Mouse (Mus musculus) inflammation-experienced regulatory T-cells, adult 6 months (primary cell): ENCODE results near the gene Pank2. TPM values are rescaled to one million over a fixed set of nuclear protein-coding genes. Genes with fewer than 3 reads are reported as not detected.
"Not testable (repeated sequence)": the region's sequence is repeated elsewhere in the genome, so short reads cannot be mapped to it uniquely, and the experiment has no call there.

Experiments
- ATAC-seq: one replicate; pipeline ENCODE4 v1.8.0; 2017
- polyA plus RNA-seq, 3 experiments: library from polyadenylated mRNA; unstranded; fragments of 100-300 nt; shearing (Covaris generic); gene quantifications; one replicate each; pipeline ENCODE4 v1.2.1; 2017

Gene Pank2
- polyA plus RNA-seq, 3 experiments from 2014 or later = 9.9 to 12.1 (median 11.9) TPM

DNA sequence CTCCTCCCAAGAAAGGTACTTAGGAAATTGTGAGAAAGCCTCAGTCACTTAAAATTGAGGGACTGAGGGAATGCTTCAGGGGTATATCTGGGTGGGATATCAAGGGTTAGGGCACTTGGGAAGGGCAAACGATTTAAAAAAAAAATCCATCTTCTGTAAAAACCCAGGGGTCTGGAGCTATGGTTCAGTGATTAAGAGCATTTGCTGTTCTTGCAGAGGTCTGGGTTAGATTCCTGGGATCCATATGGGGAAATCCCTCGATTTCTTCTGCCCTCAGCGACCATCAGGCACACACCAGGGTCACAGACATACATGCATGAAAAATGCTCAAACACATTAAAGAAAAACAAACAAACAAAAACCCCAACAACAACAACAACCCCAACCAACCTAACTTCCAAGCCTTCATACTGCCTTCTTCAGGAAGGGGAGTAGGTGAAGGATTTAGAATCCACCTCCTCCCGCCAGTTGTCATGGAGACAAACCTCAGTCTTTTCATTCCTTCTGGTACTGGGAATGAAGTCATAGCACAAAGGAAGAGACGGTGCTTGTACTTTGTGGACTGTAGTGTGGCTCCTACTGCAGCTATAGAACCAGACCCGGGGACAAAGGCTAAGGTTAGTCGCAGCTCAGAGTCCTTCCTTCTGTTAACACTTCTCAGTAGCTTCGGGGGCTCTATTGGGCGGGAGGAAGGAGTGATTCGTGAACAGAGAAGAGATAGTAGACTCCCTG is 648 bp upstream of the Pank2 start:
- peak; percentile 50 for ATAC-seq

DNA sequence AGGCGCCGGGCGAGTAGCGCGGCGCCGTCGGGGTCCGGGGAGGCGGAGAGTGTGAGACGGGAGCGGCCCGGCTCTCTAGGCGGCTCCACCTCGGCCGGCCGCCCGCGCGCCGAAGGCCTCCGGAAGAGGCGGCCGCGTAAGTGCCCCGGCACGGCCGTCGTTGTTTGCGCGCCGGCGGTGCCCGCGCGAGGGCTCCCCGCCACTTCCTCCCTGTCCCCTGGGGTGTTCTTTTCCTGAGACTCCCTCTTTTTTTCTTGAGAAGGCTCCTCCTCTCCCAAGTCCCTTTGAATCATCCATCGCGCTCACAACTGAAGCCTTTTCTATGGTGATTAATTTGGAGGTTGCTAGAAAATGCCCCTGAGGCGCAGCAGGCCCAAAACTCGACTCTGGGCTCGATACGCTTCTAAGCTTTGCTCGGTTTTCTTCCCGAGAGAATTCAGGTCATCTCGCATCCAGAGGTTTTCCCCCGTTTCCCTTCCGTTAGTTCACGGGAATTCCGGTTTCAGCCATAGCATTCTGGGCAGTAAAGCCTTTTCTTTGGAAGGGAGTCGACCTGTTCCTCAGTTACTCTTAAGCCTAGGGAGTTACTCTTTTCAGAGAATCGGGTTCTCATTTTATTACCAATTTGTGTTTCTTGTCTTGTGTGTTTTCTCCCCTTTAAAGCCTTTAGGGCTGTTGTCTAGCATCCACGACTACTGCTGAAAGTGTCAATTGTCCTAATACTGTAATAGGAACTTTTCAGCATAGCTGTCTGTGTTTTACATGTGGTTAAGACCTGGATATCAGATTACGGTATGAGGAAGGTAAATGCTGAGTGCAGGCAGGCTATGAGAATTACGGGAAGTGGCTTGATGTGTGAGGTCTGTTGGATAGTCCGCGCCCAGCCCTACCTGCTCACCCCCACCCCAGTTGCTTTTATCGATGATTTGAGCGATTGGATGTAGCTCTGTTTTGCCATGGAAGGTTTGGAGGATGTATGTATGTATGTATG is 680 bp downstream of the Pank2 start:
- ATAC-seq = peak; percentile 50

DNA sequence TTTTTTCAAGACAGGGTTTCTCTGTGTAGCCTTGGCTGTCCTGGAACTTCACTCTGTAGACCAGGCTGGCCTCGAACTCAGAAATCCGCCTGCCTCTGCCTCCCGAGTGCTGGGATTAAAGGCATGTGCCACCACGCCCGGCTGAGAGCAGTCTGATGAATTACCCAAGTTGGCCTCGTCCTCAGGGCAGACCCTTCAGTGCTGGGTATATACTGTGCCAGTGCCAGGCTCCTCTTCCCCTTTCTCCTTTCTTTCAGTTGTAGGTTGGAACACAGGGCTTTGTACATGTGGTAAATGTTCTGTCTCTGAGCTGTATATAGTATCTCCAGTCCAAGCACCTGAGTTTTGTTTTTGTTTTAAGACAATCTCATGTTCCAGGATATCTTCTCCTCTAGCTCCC is 1.7 kb downstream of the Pank2 start:
- no peak for ATAC-seq

DNA sequence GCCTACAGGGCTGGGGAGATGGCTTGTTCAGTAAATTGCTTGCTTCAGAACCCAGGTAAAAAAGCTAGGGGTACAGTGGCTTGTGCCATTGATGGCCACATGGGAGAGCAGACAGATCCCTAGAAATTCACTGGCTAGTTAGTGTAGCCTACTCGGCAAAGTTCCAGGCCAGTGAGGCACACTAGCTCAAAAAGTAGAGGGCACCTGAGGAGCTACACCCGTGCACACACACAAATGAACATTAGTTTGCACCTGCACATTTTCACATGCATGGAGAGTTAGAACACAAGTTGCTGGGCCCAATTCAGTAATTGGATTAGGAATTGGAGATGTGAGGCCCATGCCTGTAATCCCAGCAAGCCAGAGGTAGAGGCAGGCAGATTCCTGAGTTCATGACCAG is 2.8 kb downstream of the Pank2 start:
- no peak for ATAC-seq

DNA sequence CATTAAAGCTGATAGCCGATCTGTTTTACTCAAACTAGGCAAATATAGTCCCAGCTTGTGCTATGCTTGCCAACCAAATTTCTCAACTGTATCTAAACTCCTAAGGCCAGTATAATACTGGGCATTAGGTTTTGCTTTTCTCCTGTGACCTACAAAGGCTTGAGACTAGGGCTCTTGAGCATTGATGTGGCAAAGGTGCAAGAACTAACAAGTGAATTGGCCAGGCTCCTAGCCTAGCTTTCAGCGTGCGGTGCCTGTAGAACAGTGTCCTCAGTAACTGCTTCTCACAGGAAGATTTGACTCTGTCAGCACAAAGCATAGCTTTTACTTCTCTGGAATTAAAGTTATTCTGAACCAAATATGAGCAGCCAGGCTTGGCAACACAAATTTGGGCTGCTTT is 13.2 kb downstream of the Pank2 start:
- ATAC-seq = no peak

DNA sequence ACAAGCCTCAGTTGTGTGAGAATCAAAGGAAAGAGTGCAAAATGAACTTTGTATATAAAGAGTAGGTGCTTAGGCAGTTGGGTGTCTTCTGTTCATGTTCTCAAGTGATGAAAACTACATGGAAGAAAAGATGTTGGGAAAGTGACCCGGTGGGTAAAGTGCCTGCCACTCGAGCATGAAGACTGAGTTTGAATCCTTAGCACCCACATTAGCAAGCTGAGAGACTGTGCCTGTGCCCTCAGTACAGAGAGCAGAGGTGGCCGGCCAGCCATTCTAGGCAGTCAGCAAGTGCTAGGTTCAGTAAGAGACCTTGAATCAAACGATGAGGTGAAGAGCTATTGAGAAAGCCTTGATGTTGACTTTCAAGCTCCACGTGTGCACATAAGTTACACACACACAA is 14.4 kb downstream of the Pank2 start:
- no peak for ATAC-seq

DNA sequence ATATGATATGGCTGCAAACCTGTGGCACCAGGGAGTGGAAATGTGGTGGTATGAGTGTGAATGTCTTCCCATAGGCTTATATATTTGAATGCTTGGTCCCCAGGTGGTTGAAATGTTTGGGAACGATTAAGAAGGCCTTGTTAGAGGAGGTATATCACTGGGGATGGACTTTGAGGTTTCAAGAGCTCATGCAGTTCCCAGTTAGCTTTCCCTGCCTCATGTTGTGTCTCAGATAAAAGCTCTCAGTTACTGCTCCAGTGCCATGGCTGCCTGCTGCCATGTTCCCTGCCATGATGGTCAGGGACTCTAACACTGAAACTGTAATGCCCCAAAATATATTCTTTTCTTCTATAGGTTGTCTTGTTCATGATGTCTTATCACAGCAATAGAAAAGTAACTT is 19.3 kb downstream of the Pank2 start:
- no peak for ATAC-seq

DNA sequence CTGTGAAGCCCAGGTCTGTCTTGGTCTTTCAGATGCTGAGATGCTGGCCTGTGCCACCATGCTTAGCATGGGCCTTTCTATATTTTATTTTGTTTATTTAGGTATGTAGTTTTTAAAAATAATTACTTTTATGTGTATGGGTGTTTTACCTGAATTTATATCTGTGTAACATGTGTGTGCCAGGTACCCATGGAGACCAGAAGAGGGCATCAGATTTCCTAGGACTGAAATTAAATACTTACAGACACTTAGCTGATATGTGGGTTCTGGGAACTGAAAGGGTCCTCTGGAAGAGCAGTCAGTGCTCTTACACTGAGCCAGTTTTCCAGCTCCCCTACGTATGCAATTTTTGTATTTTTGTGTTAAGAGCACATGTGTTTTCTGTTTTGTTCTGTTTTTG is 24.0 kb downstream of the Pank2 start:
- no peak for ATAC-seq

DNA sequence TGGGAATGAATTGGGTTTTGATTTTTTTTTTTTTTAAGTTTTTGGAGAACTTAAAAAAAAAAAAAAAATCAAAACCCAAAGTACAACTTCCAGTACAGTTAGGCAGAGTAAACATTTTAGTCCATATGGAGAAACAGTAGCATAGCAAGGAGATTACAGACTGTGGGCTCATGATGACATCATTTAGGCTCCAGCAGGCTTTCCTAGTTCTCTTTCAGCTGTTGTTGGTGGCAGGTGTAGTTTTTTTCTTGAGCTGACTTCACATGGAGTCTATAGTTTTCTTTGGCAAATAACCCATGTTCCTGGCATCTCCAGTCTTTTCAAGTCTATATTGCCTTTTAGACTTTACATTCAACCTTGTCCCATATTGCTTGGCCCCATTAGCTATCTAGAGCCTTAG is 28.4 kb downstream of the Pank2 start:
- no peak for ATAC-seq

DNA sequence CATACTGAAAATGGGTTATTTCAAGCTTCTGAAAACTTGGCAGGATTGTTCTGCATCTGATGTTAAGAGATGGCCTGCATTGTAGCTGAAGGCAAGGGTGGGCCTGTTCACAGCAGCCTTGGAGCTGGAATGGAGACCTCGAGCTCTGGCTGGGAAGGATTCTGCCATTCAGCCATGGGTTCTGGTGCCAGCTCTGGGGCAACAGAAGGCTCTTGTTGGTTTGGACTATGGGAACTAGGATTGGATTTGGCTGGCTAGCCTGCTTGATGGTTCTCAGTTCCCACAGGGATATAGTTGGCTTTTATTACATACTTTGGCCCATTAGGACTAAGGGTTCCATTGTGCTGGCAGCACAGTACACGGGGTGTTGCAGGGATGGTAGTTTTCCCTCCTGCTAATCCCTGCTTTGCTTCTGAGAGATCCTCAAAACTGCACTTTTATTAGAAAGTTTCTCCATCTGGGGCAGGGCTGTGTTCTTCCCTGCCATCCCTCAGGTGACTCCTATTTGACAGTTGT is 34.5 kb downstream of the Pank2 start:
- ATAC-seq = no peak

DNA sequence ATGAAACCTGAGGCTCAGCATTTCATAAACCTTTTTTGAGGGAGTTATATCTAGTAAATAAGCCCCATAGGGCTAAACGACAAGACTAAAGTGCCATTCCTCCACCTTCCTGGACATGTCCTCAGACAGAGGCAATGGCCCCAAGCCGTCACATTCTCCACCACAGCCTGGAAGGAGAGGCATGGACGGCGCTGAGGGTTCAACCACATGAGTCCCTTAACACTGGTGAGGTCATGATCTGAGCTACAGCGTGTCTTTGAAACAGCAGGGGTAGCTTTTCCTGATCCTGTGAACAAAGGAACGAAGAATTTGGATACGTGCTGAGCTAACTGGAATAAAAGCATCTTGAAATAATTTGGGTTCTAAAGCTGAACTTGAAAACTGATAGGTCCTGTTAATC is 36.4 kb downstream of the Pank2 start:
- not testable (repeated sequence) for ATAC-seq

DNA sequence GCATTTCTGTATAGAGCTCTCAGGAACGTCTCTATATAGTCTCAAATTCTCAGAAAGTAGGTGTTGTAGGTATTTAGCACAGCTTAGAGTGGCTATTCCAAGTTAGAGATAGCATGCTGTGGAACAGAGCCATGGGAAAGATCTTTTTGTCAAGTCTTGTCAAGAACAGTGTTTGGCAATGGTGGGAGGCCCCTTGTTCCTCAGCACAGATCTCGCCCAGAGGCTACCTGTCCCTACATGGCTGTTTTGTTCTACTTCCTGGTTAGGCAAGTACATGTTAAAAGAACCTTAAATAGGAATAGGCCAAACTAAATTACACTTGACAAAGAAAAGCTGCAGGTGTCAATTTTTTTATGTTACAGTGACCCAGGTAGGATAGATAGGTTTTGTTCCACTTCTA is 38.2 kb downstream of the Pank2 start:
- no peak for ATAC-seq

DNA sequence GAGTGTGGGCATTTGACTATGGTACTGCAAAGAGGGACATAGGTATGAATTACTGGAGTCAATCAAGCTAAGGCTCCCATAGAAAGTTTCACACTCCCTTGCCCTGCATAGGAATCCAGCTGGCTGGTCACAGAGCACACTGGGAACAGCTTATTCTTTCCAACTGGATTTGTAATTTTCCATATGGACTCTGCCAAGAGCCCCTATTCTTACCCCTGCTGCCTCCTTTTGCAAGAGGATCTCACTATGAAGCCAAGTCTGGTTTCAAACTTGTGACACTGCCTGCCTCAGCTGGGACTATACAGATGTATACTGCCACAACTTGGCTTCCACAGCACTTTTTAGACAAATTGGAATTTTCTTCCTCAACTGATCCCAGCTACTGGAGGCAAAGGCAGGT is 39.3 kb downstream of the Pank2 start:
- ATAC-seq = no peak

DNA sequence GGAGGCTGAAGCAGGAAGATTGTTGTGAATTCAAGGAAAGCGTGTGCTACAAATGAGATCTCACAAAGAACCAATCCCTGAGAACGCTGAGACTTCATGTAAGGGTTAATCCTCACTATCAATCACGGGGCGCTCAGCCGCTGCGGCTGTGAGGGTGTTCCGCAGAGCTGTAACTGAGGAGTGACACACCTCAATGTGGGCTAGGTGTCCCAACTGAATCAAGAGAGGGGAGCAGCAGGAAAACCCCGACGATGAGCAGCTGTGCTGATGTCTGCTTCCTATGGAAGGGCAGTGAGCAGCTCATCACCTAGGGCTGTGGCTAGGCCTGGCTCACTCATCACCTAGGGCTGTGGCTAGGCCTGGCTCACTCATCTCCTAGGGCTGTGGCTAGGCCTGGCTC is 42.2 kb downstream of the Pank2 start:
- ATAC-seq = no peak

DNA sequence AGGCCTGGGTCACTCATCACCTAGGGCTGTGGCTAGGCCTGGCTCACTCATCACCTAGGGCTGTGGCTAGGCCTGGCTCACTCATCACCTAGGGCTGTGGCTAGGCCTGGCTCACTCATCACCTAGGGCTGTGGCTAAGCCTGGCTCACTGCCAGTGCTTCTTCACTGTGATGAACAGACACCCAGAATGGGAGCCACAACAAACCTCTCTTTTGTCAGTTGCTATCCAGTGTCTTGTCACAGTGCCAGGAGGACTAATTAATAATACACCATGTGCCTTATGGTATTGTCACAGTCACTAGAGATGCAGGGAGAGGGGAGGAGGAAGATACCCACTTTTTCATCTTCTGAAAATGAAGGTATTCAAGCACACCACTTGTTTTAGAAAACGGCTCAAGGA is 42.9 kb downstream of the Pank2 start:
- not testable (repeated sequence) for ATAC-seq

DNA sequence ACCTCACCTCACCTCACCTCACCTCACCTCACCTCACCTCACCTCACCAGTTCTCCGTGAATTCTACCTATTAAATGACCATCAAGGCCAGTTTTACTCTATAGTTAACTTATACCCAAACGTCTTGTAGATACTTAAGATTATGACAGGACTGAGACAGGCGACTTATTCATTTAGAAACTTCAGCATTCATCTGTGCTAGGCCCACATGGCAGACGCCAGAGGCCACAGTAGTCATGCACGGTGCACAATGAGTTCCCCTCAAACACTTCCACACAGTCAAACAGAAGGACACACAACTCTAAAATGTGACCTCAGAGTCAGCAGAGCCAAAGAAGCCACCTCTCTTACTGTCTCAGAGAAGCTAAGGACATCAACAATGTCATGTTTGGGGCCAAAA is 45.1 kb downstream of the Pank2 start:
- ATAC-seq = no peak

DNA sequence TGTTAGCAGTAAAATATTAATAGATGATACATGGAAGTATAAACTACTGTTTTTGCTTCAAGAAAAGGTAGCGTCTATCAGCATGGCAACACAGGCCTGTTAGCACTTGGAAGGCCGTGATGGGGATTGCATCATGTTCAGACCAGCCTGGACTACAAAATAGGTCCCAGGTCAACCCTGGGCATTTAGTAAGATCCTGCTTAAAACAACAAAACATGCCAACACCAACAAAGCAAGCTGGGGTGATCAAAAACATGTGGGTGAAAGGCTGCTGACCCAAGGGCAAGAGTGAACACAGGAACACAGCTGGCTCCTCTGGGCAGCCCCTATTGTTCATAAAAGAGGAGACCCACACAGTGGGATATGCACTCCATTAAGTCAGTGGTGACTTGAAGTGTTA is 45.5 kb downstream of the Pank2 start:
- no peak for ATAC-seq

DNA sequence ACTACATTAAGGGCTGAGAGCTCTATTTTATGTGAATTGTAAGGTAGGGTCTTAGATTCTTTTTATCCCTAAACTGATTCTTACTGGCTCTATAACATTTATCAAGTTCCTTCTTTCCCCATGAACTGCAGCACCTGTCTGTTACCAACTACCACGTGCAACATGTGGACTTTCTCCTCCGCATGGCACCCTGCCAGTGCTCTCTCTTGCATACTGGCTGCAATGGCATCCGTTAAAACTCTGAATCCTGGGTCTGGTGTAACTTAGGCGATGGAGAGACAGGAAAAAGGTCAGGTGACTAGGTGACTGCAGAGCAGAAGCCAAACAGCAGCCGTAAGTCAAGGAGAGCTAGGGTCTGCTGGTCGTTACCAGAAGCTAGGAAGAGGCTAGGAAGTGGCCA is 47.0 kb downstream of the Pank2 start:
- no peak for ATAC-seq

DNA sequence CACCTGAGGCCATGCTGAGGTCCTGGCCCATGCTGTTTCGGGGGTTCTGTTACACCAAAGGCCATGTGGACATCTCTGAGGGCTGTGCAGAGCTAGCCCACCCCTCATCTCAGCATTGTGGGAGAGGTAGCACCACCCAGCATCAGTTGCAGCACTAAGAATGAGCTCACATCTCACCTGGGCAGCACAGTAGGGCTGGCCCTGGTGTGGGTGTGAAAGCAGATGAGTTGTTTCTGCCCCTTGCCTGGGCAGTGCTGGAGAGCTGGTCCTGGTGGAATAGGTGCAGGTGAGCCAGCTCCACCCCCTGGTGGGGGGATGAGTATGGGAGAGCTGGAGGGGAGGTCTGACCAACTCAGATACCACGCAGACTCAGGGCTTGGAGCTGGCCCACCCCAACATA is 53.9 kb downstream of the Pank2 start:
- no peak for ATAC-seq

DNA sequence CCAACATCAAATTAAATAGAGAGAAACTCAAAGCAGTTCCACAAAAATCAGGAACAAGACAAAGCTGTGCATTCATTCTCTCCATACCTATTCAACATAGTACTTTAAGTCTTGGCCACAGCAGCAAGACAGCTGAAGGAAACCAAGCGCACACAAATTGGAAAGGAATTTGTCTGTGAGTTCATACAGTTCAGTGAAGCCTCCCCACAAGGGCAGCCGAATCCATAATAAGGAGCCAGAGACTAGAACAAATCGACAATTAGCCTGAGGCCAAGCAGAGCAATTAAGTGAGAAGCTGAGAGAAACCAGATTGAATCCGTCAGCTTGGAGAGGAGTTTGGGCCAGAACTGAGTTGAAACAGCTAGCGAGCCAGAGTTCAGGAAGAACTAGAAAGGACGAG is 57.1 kb downstream of the Pank2 start:
- ATAC-seq = no peak

DNA sequence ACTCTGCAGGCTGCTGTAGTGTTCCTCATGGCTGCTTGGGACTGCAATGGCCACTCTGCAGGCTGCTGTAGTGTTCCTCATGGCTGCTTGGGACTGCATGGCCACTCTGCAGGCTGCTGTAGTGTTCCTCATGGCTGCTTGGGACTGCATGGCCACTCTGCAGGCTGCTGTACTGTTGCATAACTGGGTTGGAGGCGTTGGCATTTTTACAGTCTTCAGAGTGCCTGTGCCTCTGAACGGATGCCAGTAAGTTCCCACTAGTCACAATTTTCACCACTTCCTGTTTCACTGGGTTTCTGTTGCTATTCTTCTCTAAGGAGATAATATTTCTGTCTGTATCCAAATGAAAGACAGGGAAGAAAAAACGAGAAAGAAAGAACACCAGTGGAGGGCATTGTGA is 58.9 kb downstream of the Pank2 start:
- ATAC-seq = peak; percentile 96

DNA sequence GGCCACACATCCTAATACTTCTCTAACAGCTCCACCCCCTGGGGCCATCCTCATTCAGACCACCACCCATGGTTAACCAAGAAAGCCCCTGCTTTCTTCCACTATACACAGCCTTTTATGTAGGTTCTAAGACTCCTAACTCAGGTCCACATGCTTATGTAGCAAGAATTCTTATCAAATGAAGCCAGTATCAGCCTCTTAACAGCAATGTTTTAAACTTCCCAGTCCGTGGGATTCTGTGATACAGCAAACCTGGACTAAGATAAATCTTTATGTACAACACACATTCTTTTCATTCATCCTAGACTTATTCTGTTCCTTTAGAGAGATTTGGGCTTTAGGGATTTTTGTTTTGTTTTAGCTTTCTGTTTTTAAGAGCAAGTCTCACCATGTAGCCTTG is 61.4 kb downstream of the Pank2 start:
- no peak for ATAC-seq

DNA sequence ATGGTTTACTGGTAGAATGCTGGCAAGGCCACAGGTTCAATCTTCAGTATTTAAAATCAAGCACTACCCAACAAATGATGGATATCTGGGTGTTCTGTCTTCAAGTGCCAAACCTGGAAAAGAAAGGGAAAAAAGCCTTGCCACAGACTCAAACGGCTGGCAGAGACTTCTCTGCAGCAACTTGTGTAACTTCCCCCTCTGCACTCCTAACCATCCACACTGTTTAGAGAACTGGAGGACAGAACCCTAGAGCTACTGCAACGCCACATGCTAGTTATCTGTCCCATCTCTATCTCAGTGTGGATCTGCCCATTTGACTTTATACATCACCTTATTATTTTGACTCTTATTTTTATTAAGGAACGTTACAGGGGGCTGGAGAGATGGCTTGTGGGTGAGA is 63.7 kb downstream of the Pank2 start:
- no peak for ATAC-seq

DNA sequence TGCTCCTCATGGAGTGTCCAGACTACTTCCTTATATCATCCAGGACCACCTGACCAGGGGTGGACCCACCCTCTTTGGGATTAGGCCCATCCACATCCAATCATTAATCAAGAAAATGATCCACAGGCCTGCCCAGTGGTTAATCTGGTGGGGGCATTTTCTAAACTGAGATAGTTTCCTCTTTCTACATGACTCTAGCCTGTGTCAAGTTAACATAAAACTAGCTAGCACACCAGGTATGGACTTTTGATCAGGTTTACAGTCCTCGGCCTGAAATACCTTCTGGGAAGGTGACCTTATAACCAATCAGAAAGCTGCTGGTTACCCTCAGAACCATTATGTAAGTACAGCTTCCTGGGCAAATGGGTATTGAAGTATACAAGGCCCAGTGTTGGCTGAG is 66.7 kb downstream of the Pank2 start:
- ATAC-seq = no peak
